Mouse (Mus musculus) hindbrain, embryonic 16.5 days (tissue): ENCODE results near the gene Vps26a. TPM values are rescaled to one million over a fixed set of nuclear protein-coding genes. Genes with fewer than 3 reads are reported as not detected.
A peak's percentile ranks its signal among the peaks of the same experiment; 100 is the strongest.

Source experiments
- ATAC-seq: fragments of 200-750 bp; cut with Nextera tagmentation; 2 replicates; pipeline ENCODE4 v1.8.0; 2017; ENCODE audit warnings: moderate TSS enrichment, moderate library complexity
- H3K27ac ChIP-seq: fragments of 300-500 bp; sonication (generic); 2 replicates; pipeline ENCODE4 v1.5.1; 2014; ENCODE audit warnings: low read depth, mild to moderate bottlenecking, control low read depth, low read length, moderate library complexity
- H3K27me3 ChIP-seq: fragments of 300-500 bp; sonication (generic); replicated peaks from 2 replicates; pipeline ENCODE4 v1.6.1; 2014; ENCODE audit warnings: low read length; ENCODE audit not compliant: control insufficient read depth, insufficient read depth
- H3K36me3 ChIP-seq: fragments of 300-500 bp; sonication (generic); 2 replicates; pipeline ENCODE4 v1.6.1; 2014; ENCODE audit warnings: mild to moderate bottlenecking, low read length, moderate library complexity, mixed read lengths; ENCODE audit not compliant: control insufficient read depth, insufficient read depth
- H3K4me1 ChIP-seq: fragments of 300-500 bp; sonication (generic); 2 replicates; pipeline ENCODE4 v1.6.1; 2014; ENCODE audit warnings: low read depth, low read length; ENCODE audit not compliant: control insufficient read depth, insufficient read depth
- H3K4me2 ChIP-seq: fragments of 300-500 bp; sonication (generic); 2 replicates; pipeline ENCODE4 v1.6.1; 2014; ENCODE audit warnings: mild to moderate bottlenecking, low read length, control low read depth, moderate library complexity
- H3K4me3 ChIP-seq: fragments of 300-500 bp; sonication (generic); 2 replicates; pipeline ENCODE4 v1.5.1; 2014; ENCODE audit warnings: mild to moderate bottlenecking, low read length, control low read depth, moderate library complexity
- H3K9ac ChIP-seq: fragments of 300-500 bp; sonication (generic); 2 replicates; pipeline ENCODE4 v1.6.1; 2014; ENCODE audit warnings: low read depth, mild to moderate bottlenecking, control low read depth, low read length, moderate library complexity
- H3K9me3 ChIP-seq: fragments of 300-500 bp; sonication (generic); 2 replicates; pipeline ENCODE4 v1.6.1; 2014; ENCODE audit warnings: mild to moderate bottlenecking, low read length, moderate library complexity; ENCODE audit not compliant: control insufficient read depth
- WGBS: fragments of 180-500 bp; shearing (Covaris S2); extraction: QIAGEN DNeasy Blood & Tissue Kit; methylation state at CpG from one replicate; pipeline ENCODE4 v1.1.7; 2014; 5-methylcytosine and 5-hydroxymethylcytosine counted together
- polyA plus RNA-seq: library from polyadenylated mRNA; unstranded; fragments of >200 nt; fragmentation: Nextera tagmentation; extraction: Ambion mirVana; gene quantifications from 2 replicates; pipeline ENCODE4 v1.2.1, GENCODE M21; 2015

The Vps26a gene
- polyA plus RNA-seq, 1 experiment from 2014 or later, result 61.1 TPM

DNA sequence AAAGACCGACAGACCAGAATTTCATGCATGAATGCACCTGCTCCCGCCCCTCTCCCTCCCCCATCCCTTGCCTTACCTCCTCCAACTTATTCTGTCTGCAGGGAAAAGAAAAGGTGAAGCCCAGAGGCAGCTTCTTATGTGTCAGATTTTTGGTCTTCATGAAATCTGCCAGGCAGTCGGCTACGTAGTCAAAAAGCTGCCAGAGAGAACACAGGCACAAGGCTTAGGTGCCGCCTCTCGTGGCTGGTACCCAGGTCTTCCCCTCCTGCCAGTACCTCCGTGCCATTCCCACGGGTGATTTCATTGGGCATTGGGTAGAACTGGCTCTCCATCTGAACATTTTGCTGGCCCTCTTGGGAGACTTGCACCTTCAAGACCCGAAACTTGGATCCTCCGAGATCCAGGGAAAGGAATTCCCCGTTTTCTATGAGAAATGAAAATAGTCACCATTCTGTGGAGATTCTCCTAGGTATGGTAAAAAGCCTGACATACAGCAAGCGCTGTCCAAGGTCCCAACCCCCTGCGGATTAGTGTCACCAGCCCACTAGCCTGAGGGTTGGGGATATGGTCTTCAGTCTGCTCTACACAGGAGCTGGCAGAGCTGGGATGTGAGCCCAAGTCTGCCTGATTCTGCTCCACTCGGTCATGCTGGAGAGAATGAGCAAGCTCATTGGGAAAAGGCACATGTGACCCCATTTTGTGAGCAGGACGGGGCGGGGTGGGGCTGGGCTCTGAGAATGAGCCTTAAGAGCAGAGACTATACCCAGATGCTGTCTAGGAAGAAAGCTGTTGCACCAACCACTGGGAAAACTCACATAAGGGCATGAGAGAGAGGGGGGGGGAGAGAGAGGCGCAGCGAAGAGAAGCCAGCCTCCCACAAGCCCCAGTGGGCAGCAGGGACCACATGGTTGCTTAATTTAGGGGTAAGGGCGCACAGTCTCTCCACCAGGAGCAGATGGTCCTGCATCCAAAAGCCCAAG lies 74.9 kb downstream of the Vps26a start:
- H3K4me3 ChIP-seq, result no peak overlapping the region
- no peaks in the 10 kb centered on the region for H3K27me3 ChIP-seq
- no peaks in the 10 kb centered on the region for H3K4me1 ChIP-seq
- WGBS, result 68% methylated on average over 19 of the region's 19 CpGs
- no peaks in the 10 kb centered on the region for H3K36me3 ChIP-seq
- no peak for ATAC-seq
- no peak overlapping the region for H3K9ac ChIP-seq
- H3K4me2 ChIP-seq, result no peak overlapping the region
- H3K9me3 ChIP-seq, result no peaks in the 10 kb centered on the region
- no peak overlapping the region for H3K27ac ChIP-seq

DNA sequence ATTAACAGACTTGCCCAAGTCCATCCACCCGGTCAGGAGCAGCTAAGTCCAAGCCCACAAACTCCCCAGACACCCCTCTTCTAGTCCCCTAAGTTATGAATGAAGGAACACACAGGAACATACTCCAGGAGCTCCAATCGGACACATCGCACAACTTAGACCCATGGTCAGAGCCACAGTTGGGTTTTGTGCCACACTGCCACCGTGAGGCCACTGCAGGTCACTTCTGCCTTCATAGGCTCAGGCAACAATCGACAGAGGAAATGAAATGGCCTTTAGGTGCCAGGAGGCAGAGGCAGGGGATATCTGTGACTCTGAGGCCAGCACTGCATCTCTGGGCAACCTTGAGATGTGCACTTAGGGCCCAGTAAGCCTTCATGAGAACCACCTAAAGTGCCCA lies 75.7 kb downstream of the Vps26a start:
- H3K4me3 ChIP-seq, result no peak overlapping the region
- no peak overlapping the region for H3K27ac ChIP-seq
- H3K4me1 ChIP-seq, result no peaks in the 10 kb centered on the region
- H3K27me3 ChIP-seq, result no peaks in the 10 kb centered on the region
- no peaks in the 10 kb centered on the region for H3K36me3 ChIP-seq
- 5% methylated on average over 5 of the region's 5 CpGs for whole genome bisulfite sequencing
- H3K4me2 ChIP-seq, result no peak overlapping the region
- no peaks in the 10 kb centered on the region for H3K9me3 ChIP-seq
- peak; percentile 79 for ATAC-seq
- no peak overlapping the region for H3K9ac ChIP-seq

Other genes starting within 250 kb of the Vps26a start
- not detected in 2 replicates for gene Tacr2, start 234.4 kb downstream of the Vps26a start, polyA plus RNA-seq
- gene Hk1, start 106.9 kb downstream of the Vps26a start, polyA plus RNA-seq, result 161 and 164 TPM in 2 replicates
- 0.61 and 0.68 TPM in 2 replicates for gene Hkdc1, start 64.3 kb downstream of the Vps26a start, polyA plus RNA-seq
- 1.4 and 1.8 TPM in 2 replicates for gene 4930507D05Rik, start 37.3 kb downstream of the Vps26a start, polyA plus RNA-seq
- gene Supv3l1, start 37.1 kb downstream of the Vps26a start, polyA plus RNA-seq, result 20.9 and 21.3 TPM in 2 replicates
- gene Srgn, start 40.6 kb upstream of the Vps26a start, polyA plus RNA-seq, result 10.0 and 14.0 TPM in 2 replicates
- gene Kif1bp, start 91.7 kb upstream of the Vps26a start, polyA plus RNA-seq, result 73.2 and 73.6 TPM in 2 replicates
- 10.6 and 13.9 TPM in 2 replicates for gene Ddx21, start 115.5 kb upstream of the Vps26a start, polyA plus RNA-seq
- gene Ddx50, start 164.4 kb upstream of the Vps26a start, polyA plus RNA-seq, result 76.3 and 82.0 TPM in 2 replicates
- 3.5 and 4.3 TPM in 2 replicates for gene Stox1, start 239.3 kb upstream of the Vps26a start, polyA plus RNA-seq